Mouse (Mus musculus) MEL (cell line): ENCODE measurements around the gene Kifc1. TPM values are rescaled to one million over a fixed set of nuclear protein-coding genes. Genes with fewer than 3 reads are reported as not detected.

Experiments
- DNase-seq: peaks from one replicate; pipeline ENCODE4 v3.0.0; 2011; ENCODE audit warnings: low read depth, low spot score
- H3K27ac ChIP-seq: 2 replicates; pipeline ENCODE4 v1.5.1; 2012; ENCODE audit warnings: low read depth, mild to moderate bottlenecking, control low read depth, low read length, moderate library complexity; ENCODE audit not compliant: control insufficient read depth
- H3K27me3 ChIP-seq, 2 experiments: fragments of 150-350 bp in 1 of 2; sonication (generic) in 1 of 2; 2 replicates each; pipeline ENCODE4 v1.6.1; 2012; ENCODE audit warnings: low read length in 2 of 2, mild to moderate bottlenecking in 2 of 2, improper control_type of control experiment in 1 of 2, moderate library complexity in 1 of 2; ENCODE audit not compliant: insufficient read depth in 2 of 2, control insufficient read depth in 1 of 2
- H3K36me3 ChIP-seq, 2 experiments: 2 replicates each; pipeline ENCODE4 v1.6.1; 2012 to 2014; ENCODE audit warnings: low read length in 2 of 2, improper control_type of control experiment in 1 of 2, inconsistent platforms in 1 of 2, mild to moderate bottlenecking in 1 of 2; ENCODE audit not compliant: insufficient read depth in 2 of 2, control insufficient read depth in 1 of 2
- H3K4me1 ChIP-seq, 2 experiments: fragments of 150-350 bp in 1 of 2; sonication (generic) in 1 of 2; 2 replicates each; pipeline ENCODE4 v1.6.1; 2012; ENCODE audit warnings: low read length in 2 of 2, improper control_type of control experiment in 1 of 2, mild to moderate bottlenecking in 1 of 2; ENCODE audit not compliant: insufficient read depth in 2 of 2, control insufficient read depth in 1 of 2
- H3K4me3 ChIP-seq, 2 experiments: fragments of 150-350 bp in 1 of 2; sonication (generic) in 1 of 2; 2 replicates each; pipeline ENCODE4 v1.5.1; 2012; ENCODE audit warnings: low read depth in 2 of 2, low read length in 2 of 2, mild to moderate bottlenecking in 2 of 2, moderate library complexity in 2 of 2, control low read depth in 1 of 2, improper control_type of control experiment in 1 of 2; ENCODE audit not compliant: control insufficient read depth in 1 of 2, insufficient read depth in 1 of 2
- H3K79me2 ChIP-seq: 2 replicates; pipeline ENCODE4 v1.6.1; 2012; ENCODE audit warnings: mild to moderate bottlenecking, low read length, moderate library complexity; ENCODE audit not compliant: control insufficient read depth, poor library complexity, insufficient read depth
- H3K9ac ChIP-seq: 2 replicates; pipeline ENCODE4 v1.6.1; 2012; ENCODE audit warnings: low read depth, mild to moderate bottlenecking, control low read depth, low read length, moderate library complexity; ENCODE audit not compliant: control insufficient read depth, poor library complexity, severe bottlenecking
- H3K9me3 ChIP-seq: fragments of 150-350 bp; sonication (generic); replicated peaks from 2 replicates; pipeline ENCODE4 v1.6.1; 2012; ENCODE audit warnings: mild to moderate bottlenecking, low read length, improper control_type of control experiment, moderate library complexity; ENCODE audit not compliant: insufficient read depth
- BHLHE40 ChIP-seq: IDR thresholded peaks from 2 replicates; pipeline ENCODE4 v1.6.1; 2012; ENCODE audit warnings: low read depth, mild to moderate bottlenecking, inconsistent platforms, low read length, improper control_type of control experiment, borderline replicate concordance
- CHD1 ChIP-seq: IDR thresholded peaks from 2 replicates; pipeline ENCODE4 v1.6.1; 2012; ENCODE audit warnings: low read depth, mild to moderate bottlenecking, inconsistent platforms, low read length, improper control_type of control experiment
- CHD2 ChIP-seq: IDR thresholded peaks from 2 replicates; pipeline ENCODE4 v1.6.1; 2011; ENCODE audit warnings: low read length, improper control_type of control experiment
- CTCF ChIP-seq, 3 experiments: IDR thresholded peaks in 2 of 3; conservative IDR thresholded peaks in 1 of 3; 2 replicates each; pipeline ENCODE4 v1.5.1; 2011 to 2012; ENCODE audit warnings: low read length in 3 of 3, low read depth in 2 of 3, mild to moderate bottlenecking in 2 of 3, improper control_type of control experiment in 1 of 3, inconsistent platforms in 1 of 3, mixed read lengths in 1 of 3, moderate library complexity in 1 of 3; ENCODE audit not compliant: control insufficient read depth in 1 of 3, insufficient read depth in 1 of 3, poor library complexity in 1 of 3, severe bottlenecking in 1 of 3
- E2F4 ChIP-seq: IDR thresholded peaks from 2 replicates; pipeline ENCODE4 v1.6.1; 2011; ENCODE audit warnings: low read depth, low read length, improper control_type of control experiment, borderline replicate concordance
- ELF1 ChIP-seq: IDR thresholded peaks from 2 replicates; pipeline ENCODE4 v1.6.1; 2014; ENCODE audit warnings: low read depth, mild to moderate bottlenecking, inconsistent platforms, low read length, improper control_type of control experiment, moderate library complexity
- EP300 ChIP-seq, 2 experiments: IDR thresholded peaks; 2 replicates each; pipeline ENCODE4 v1.6.1; 2011; ENCODE audit warnings: improper control_type of control experiment in 2 of 2, low read length in 2 of 2, low read depth in 1 of 2, mild to moderate bottlenecking in 1 of 2
- ETS1 ChIP-seq: IDR thresholded peaks from 2 replicates; pipeline ENCODE4 v1.6.1; 2012; ENCODE audit warnings: low read depth, mild to moderate bottlenecking, inconsistent platforms, low read length, improper control_type of control experiment, moderate library complexity
- GATA1 ChIP-seq: IDR thresholded peaks from 2 replicates; pipeline ENCODE4 v1.6.1; 2011; ENCODE audit warnings: low read depth, low read length, improper control_type of control experiment
- HCFC1 ChIP-seq: IDR thresholded peaks from 2 replicates; pipeline ENCODE4 v1.6.1; 2012; ENCODE audit warnings: low read depth, mild to moderate bottlenecking, inconsistent platforms, low read length, improper control_type of control experiment, moderate library complexity
- JUND ChIP-seq: IDR thresholded peaks from 2 replicates; pipeline ENCODE4 v1.6.1; 2011; ENCODE audit warnings: low read depth, mild to moderate bottlenecking, improper control_type of control experiment, low read length
- MAFK ChIP-seq: IDR thresholded peaks from 2 replicates; pipeline ENCODE4 v1.6.1; 2011; ENCODE audit warnings: low read depth, mild to moderate bottlenecking, low read length, improper control_type of control experiment, borderline replicate concordance
- MAX ChIP-seq: IDR thresholded peaks from 2 replicates; pipeline ENCODE4 v1.6.1; 2011; ENCODE audit warnings: low read length, improper control_type of control experiment
- MEF2A ChIP-seq: IDR thresholded peaks from 2 replicates; pipeline ENCODE4 v1.6.1; 2014; ENCODE audit warnings: low read depth, mild to moderate bottlenecking, inconsistent platforms, low read length, improper control_type of control experiment; ENCODE audit not compliant: poor library complexity, insufficient replicate concordance, severe bottlenecking; ENCODE audit errors: extremely low read depth
- MYC ChIP-seq: IDR thresholded peaks from 2 replicates; pipeline ENCODE4 v1.6.1; 2011; ENCODE audit warnings: low read depth, mild to moderate bottlenecking, low read length, improper control_type of control experiment, moderate library complexity
- NELFE ChIP-seq: IDR thresholded peaks from 2 replicates; pipeline ENCODE4 v1.6.1; 2011; ENCODE audit warnings: low read depth, low read length, improper control_type of control experiment
- NRF1 ChIP-seq: IDR thresholded peaks from 2 replicates; pipeline ENCODE4 v1.6.1; 2014; ENCODE audit warnings: low read depth, mild to moderate bottlenecking, inconsistent platforms, low read length, improper control_type of control experiment, moderate library complexity; ENCODE audit not compliant: poor library complexity, insufficient read depth, severe bottlenecking
- POLR2AphosphoS2 ChIP-seq: IDR thresholded peaks from 2 replicates; pipeline ENCODE4 v1.6.1; 2011; ENCODE audit warnings: low read length, improper control_type of control experiment
- SIN3A ChIP-seq: IDR thresholded peaks from 2 replicates; pipeline ENCODE4 v1.6.1; 2012; ENCODE audit warnings: low read length, improper control_type of control experiment, inconsistent platforms
- TAL1 ChIP-seq: IDR thresholded peaks from 2 replicates; pipeline ENCODE4 v1.6.1; 2012; ENCODE audit warnings: mild to moderate bottlenecking, inconsistent platforms, low read length, moderate library complexity, mixed read lengths
- TBP ChIP-seq: IDR thresholded peaks from 2 replicates; pipeline ENCODE4 v1.8.0; 2011; ENCODE audit warnings: low read depth, low read length, improper control_type of control experiment
- TCF12 ChIP-seq: IDR thresholded peaks from 2 replicates; pipeline ENCODE4 v1.6.1; 2014; ENCODE audit warnings: low read depth, mild to moderate bottlenecking, inconsistent platforms, low read length, improper control_type of control experiment, moderate library complexity
- USF1 ChIP-seq: IDR thresholded peaks from 2 replicates; pipeline ENCODE4 v1.6.1; 2014; ENCODE audit warnings: low read depth, mild to moderate bottlenecking, inconsistent platforms, low read length, improper control_type of control experiment, moderate library complexity
- USF2 ChIP-seq, 2 experiments: IDR thresholded peaks; 2 replicates each; pipeline ENCODE4 v1.6.1; 2011 to 2012; ENCODE audit warnings: improper control_type of control experiment in 2 of 2, low read length in 2 of 2, borderline replicate concordance in 1 of 2, inconsistent platforms in 1 of 2, low read depth in 1 of 2, mild to moderate bottlenecking in 1 of 2; ENCODE audit not compliant: insufficient read depth in 1 of 2
- ZC3H11A ChIP-seq: IDR thresholded peaks from 2 replicates; pipeline ENCODE4 v1.6.1; 2012; ENCODE audit warnings: low read depth, mild to moderate bottlenecking, inconsistent platforms, low read length, improper control_type of control experiment
- ZMIZ1 ChIP-seq: IDR thresholded peaks from 2 replicates; pipeline ENCODE4 v1.6.1; 2012; ENCODE audit warnings: low read depth, mild to moderate bottlenecking, inconsistent platforms, low read length, improper control_type of control experiment, moderate library complexity
- ZNF384 ChIP-seq: IDR thresholded peaks from 2 replicates; pipeline ENCODE4 v1.6.1; 2012; ENCODE audit warnings: low read depth, mild to moderate bottlenecking, inconsistent platforms, low read length, improper control_type of control experiment
- polyA plus RNA-seq, 2 experiments: library from polyadenylated mRNA; stranded (reverse) in 1 of 2; unstranded in 1 of 2; fragments of >175 nt in 1 of 2; fragments of >200 nt in 1 of 2; gene quantifications; 2 replicates each; pipeline versions ENCODE4 v1.2.1 to v1.2.4; 2012; ENCODE audit warnings: low replicate concordance in 2 of 2, low read depth in 1 of 2; ENCODE audit not compliant: insufficient read length in 2 of 2, insufficient read depth in 1 of 2, missing spikeins in 1 of 2
- total RNA-seq: library from RNA; depleted of rRNA; stranded (reverse); fragments of 300-350 nt; gene quantifications from 2 replicates; pipeline ENCODE4 v1.2.3, GENCODE M21; 2012

Gene Kifc1
- total and polyA plus RNA-seq, 3 experiments: 17.1 to 53.5 TPM; not detected in 1

GRCm38 (mm10) chr17:33909869-33910250 is 19.4 kb upstream of the Kifc1 start:
- peak overlapping the region; percentile 91 for H3K9ac ChIP-seq
- peaks cover 0 to 14% of the 10 kb centered on the region in 2 experiments; a peak in 2 of 4 replicates for H3K4me1 ChIP-seq
- H3K36me3 ChIP-seq: peaks cover 0 to 13% of the 10 kb centered on the region in 2 experiments
- H3K27me3 ChIP-seq: no peaks in the 10 kb centered on the region
- TF ChIP-seq ELF1: 0 out of 2 replicates have a peak, but pooled peaks have one; percentile 14
- no peak for TF ChIP-seq TCF12
- 0 out of 2 replicates have a peak, but pooled peaks have one; percentile 41 for TF ChIP-seq MYC
- TF ChIP-seq MAX: peak; percentile 55; the same call in 1 of the 2 replicates
- TF ChIP-seq TBP: peak; percentile 43; the same call in 1 of the 2 replicates
- TF ChIP-seq ZNF384: no peak
- peak; percentile 67 for TF ChIP-seq ETS1
- TF ChIP-seq SIN3A: peak; percentile 22; the same call in 1 of the 2 replicates
- 0 out of 2 replicates have a peak, but pooled peaks have one; percentile 22 for TF ChIP-seq HCFC1
- peak overlapping the region; percentile 76 to 90 for H3K4me3 ChIP-seq
- DNase-seq: peak; percentile 75
- peak overlapping the region; percentile 75 for H3K27ac ChIP-seq
- no peaks in the 10 kb centered on the region for H3K9me3 ChIP-seq
- H3K79me2 ChIP-seq: peaks cover 32% of the 10 kb centered on the region

DNA sequence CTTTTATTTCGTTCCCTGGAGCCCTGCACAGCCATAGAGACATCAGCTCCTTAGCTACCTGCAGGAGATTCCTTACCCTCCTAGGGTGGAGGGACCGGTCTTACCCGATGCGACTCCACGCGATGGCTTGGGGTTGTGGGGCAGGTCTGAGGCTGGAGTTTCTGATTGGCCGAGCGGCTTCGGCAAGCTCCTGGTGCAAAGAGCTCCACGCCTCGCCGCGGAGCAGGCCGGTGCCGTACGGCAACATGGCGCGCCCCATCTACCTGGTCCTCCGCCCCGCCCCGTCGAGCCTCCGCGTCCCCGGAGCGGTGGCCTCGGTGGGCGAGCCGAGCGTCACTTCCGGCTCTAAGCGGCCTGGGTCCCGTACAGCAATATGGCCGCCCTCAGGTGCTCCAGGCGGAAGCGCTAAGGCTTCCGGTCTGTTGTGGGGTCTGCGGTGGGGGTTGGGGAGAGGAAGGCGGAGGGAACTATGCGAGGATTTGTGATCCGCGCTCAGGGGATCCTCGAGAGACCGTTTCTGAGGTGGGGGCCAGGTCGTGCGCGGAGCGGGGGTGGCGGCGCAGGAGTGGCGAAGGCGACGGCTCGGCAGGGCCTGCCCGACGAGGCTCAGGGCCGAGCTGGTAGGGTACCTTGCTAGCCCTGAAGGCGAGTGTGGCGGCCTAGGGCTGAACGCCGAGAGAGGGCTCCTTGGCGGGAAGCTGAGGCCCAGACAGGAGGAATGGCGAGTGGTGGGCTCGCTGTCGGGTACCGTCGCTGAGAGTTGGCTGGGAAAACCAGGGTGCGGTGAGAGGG is 18.8 kb upstream of the Kifc1 start, which contains the start of gene Daxx:
Gene Daxx (plus strand): TSS at position 338 of the 792 bp plus-strand sequence.
- Histone ChIP-seq H3K36me3 (peaks cover 0 to 9% of the 10 kb centered on the region in 2 experiments; a peak in 3 of 4 replicates), H3K9me3 (no peaks in the 10 kb centered on the region), H3K27me3 (no peaks in the 10 kb centered on the region), H3K79me2 (peaks cover 30% of the 10 kb centered on the region), H3K27ac (peak within 1 kb of the TSS; percentile 75), H3K9ac (peak within 1 kb of the TSS; percentile 91), H3K4me1 (peaks cover 0 to 10% of the 10 kb centered on the region in 2 experiments; a peak in 2 of 4 replicates), H3K4me3 (peak within 1 kb of the TSS; percentile 76 to 90)
- DNase-seq: peak; percentile 99
- peak; percentile 41; the same call in 1 of the 2 replicates for TF ChIP-seq TCF12
- TF ChIP-seq TBP: no peak; the same call in 1 of the 2 replicates
- no peak for TF ChIP-seq ZC3H11A
- TF ChIP-seq MYC: peak; percentile 68; the same call in 1 of the 2 replicates
- no peak for TF ChIP-seq MAFK
- no peak for TF ChIP-seq MEF2A
- peak; percentile 64; the same call in 1 of the 2 replicates for TF ChIP-seq POLR2AphosphoS2
- peak; percentile 98 for TF ChIP-seq ELF1
- TF ChIP-seq TAL1: no peak
- TF ChIP-seq USF2 (IDR thresholded peaks at IDR 0.05; ENCODE audit: borderline replicate concordance in 1 of 2, insufficient read depth in 1 of 2, low read depth in 1 of 2, low read length in 2 of 2): no peak
- TF ChIP-seq CHD2: peak; percentile 80
- TF ChIP-seq ETS1: peak; percentile 73
- no peak for TF ChIP-seq USF1
- TF ChIP-seq BHLHE40: no peak
- TF ChIP-seq NELFE: peak; percentile 83
- no peak for TF ChIP-seq ZNF384
- peak in 1 of 2 experiments; percentile 36; a peak in 1 of 4 replicates for TF ChIP-seq EP300 (IDR thresholded peaks at IDR 0.05; ENCODE audit: low read depth in 1 of 2, low read length in 2 of 2)
- TF ChIP-seq JUND: no peak
- TF ChIP-seq CTCF (IDR thresholded peaks at IDR 0.05 in 2 of 3, conservative IDR thresholded peaks at IDR 0.05 in 1 of 3; ENCODE audit: control insufficient read depth in 1 of 3, insufficient read depth in 1 of 3, low read depth in 2 of 3, low read length in 3 of 3, poor library complexity in 1 of 3, severe bottlenecking in 1 of 3): no peak
- TF ChIP-seq NRF1: peak; percentile 57
- TF ChIP-seq CHD1: no peak
- no peak for TF ChIP-seq E2F4
- TF ChIP-seq MAX: peak; percentile 75; the same call in 1 of the 2 replicates
- peak; percentile 82; the same call in 1 of the 2 replicates for TF ChIP-seq ZMIZ1
- no peak for TF ChIP-seq GATA1
